Mouse (Mus musculus): ENCODE data around the gene Tmem130. TPM values are rescaled to one million over a fixed set of nuclear protein-coding genes. Genes with fewer than 3 reads are reported as not detected.

Tmem130 gene
- polyA plus RNA-seq, 1 experiment from 2014 or later, result 19.6 TPM

- WGBS, result 75% methylated on average over 10 of the region's 10 CpGs
Measured at GRCm38 (mm10) chr5:144755191-144755590, 6.4 kb downstream of the Tmem130 start.

GRCm38 (mm10) chr5:144753041-144753440, 8.6 kb downstream of the Tmem130 start:
- H3K27ac ChIP-seq (ENCODE audit: low read depth, low read length), result no peak overlapping the region
- no peaks in the 10 kb centered on the region for H3K27me3 ChIP-seq (ENCODE audit: control insufficient read depth, insufficient read depth, low read length)
- ATAC-seq (ENCODE audit: insufficient read depth, low FRiP score, low TSS enrichment), result no peak
- H3K4me1 ChIP-seq (ENCODE audit: control insufficient read depth, insufficient read depth, low read length), result no peaks in the 10 kb centered on the region
- H3K36me3 ChIP-seq (ENCODE audit: control insufficient read depth, insufficient read depth, low read length), result no peaks in the 10 kb centered on the region
- H3K9me3 ChIP-seq (ENCODE audit: control insufficient read depth, low read length), result no peaks in the 10 kb centered on the region
- H3K4me3 ChIP-seq (ENCODE audit: low read depth, low read length), result no peak overlapping the region
- no peak overlapping the region for H3K9ac ChIP-seq (ENCODE audit: low read length)
- DNase-seq (ENCODE audit: low spot score), result peak; percentile 30
- no peak overlapping the region for H3K4me2 ChIP-seq (ENCODE audit: low read depth)
- WGBS, result 71% methylated on average over 7 of the region's 7 CpGs

More at GRCm38 (mm10) chr5:144755191-144755590, 6.4 kb downstream of the Tmem130 start:
- Histone ChIP-seq H3K36me3 (ENCODE audit: control insufficient read depth, insufficient read depth, low read length) (no peaks in the 10 kb centered on the region), H3K27ac (ENCODE audit: low read depth, low read length) (no peak overlapping the region), H3K9me3 (ENCODE audit: control insufficient read depth, low read length) (no peaks in the 10 kb centered on the region), H3K9ac (ENCODE audit: low read length) (no peak overlapping the region), H3K4me1 (ENCODE audit: control insufficient read depth, insufficient read depth, low read length) (no peaks in the 10 kb centered on the region), H3K27me3 (ENCODE audit: control insufficient read depth, insufficient read depth, low read length) (no peaks in the 10 kb centered on the region), H3K4me3 (ENCODE audit: low read depth, low read length) (no peak overlapping the region), H3K4me2 (ENCODE audit: low read depth) (no peak overlapping the region)
- DNase-seq (ENCODE audit: low spot score), result no peak
- ATAC-seq (ENCODE audit: insufficient read depth, low FRiP score, low TSS enrichment), result no peak

GRCm38 (mm10) chr5:144752432-144752831, 9.2 kb downstream of the Tmem130 start:
- Histone ChIP-seq H3K36me3 (ENCODE audit: control insufficient read depth, insufficient read depth, low read length) (no peaks in the 10 kb centered on the region), H3K4me3 (ENCODE audit: low read depth, low read length) (no peak overlapping the region), H3K9ac (ENCODE audit: low read length) (no peak overlapping the region), H3K27ac (ENCODE audit: low read depth, low read length) (no peak overlapping the region), H3K27me3 (ENCODE audit: control insufficient read depth, insufficient read depth, low read length) (no peaks in the 10 kb centered on the region), H3K4me2 (ENCODE audit: low read depth) (no peak overlapping the region), H3K9me3 (ENCODE audit: control insufficient read depth, low read length) (no peaks in the 10 kb centered on the region), H3K4me1 (ENCODE audit: control insufficient read depth, insufficient read depth, low read length) (no peaks in the 10 kb centered on the region)
- ATAC-seq (ENCODE audit: insufficient read depth, low FRiP score, low TSS enrichment) (no peak), DNase-seq (ENCODE audit: low spot score) (no peak)
- WGBS, result 19% methylated on average over 5 of the region's 5 CpGs

- no peaks in the 10 kb centered on the region for H3K4me1 ChIP-seq (ENCODE audit: control insufficient read depth, insufficient read depth, low read length)
- DNase-seq (ENCODE audit: low spot score) (no peak), ATAC-seq (ENCODE audit: insufficient read depth, low FRiP score, low TSS enrichment) (no peak)
- 88% methylated on average over 14 of the region's 14 CpGs for WGBS
- no peak overlapping the region for H3K4me2 ChIP-seq (ENCODE audit: low read depth)
- H3K9ac ChIP-seq (ENCODE audit: low read length), result no peak overlapping the region
- H3K36me3 ChIP-seq (ENCODE audit: control insufficient read depth, insufficient read depth, low read length), result no peaks in the 10 kb centered on the region
- H3K27ac ChIP-seq (ENCODE audit: low read depth, low read length), result no peak overlapping the region
- no peaks in the 10 kb centered on the region for H3K27me3 ChIP-seq (ENCODE audit: control insufficient read depth, insufficient read depth, low read length)
- no peaks in the 10 kb centered on the region for H3K9me3 ChIP-seq (ENCODE audit: control insufficient read depth, low read length)
- H3K4me3 ChIP-seq (ENCODE audit: low read depth, low read length), result no peak overlapping the region
Measured at GRCm38 (mm10) chr5:144737101-144737500, 24.5 kb downstream of the Tmem130 start.

GRCm38 (mm10) chr5:144734949-144735348, 26.7 kb downstream of the Tmem130 start:
- 0 out of 2 replicates have a peak, but pooled peaks have one; percentile 6 for ATAC-seq (ENCODE audit: insufficient read depth, low FRiP score, low TSS enrichment)
- Histone ChIP-seq H3K4me1 (ENCODE audit: control insufficient read depth, insufficient read depth, low read length) (no peaks in the 10 kb centered on the region), H3K9ac (ENCODE audit: low read length) (no peak overlapping the region)

GRCm38 (mm10) chr5:144733953-144734352, 27.7 kb downstream of the Tmem130 start:
- H3K9me3 ChIP-seq (ENCODE audit: control insufficient read depth, low read length), result no peaks in the 10 kb centered on the region
- no peaks in the 10 kb centered on the region for H3K27me3 ChIP-seq (ENCODE audit: control insufficient read depth, insufficient read depth, low read length)
- no peak overlapping the region for H3K9ac ChIP-seq (ENCODE audit: low read length)
- no peak overlapping the region for H3K4me3 ChIP-seq (ENCODE audit: low read depth, low read length)
- no peak overlapping the region for H3K27ac ChIP-seq (ENCODE audit: low read depth, low read length)
- ATAC-seq (ENCODE audit: insufficient read depth, low FRiP score, low TSS enrichment) (no peak), DNase-seq (ENCODE audit: low spot score) (peak; percentile 67)
- H3K4me2 ChIP-seq (ENCODE audit: low read depth), result no peak overlapping the region
- no peaks in the 10 kb centered on the region for H3K4me1 ChIP-seq (ENCODE audit: control insufficient read depth, insufficient read depth, low read length)
- no peaks in the 10 kb centered on the region for H3K36me3 ChIP-seq (ENCODE audit: control insufficient read depth, insufficient read depth, low read length)
- 35% methylated on average over 4 of the region's 4 CpGs for WGBS

More at GRCm38 (mm10) chr5:144734949-144735348, 26.7 kb downstream of the Tmem130 start:
- Histone ChIP-seq H3K36me3 (ENCODE audit: control insufficient read depth, insufficient read depth, low read length) (no peaks in the 10 kb centered on the region), H3K9me3 (ENCODE audit: control insufficient read depth, low read length) (no peaks in the 10 kb centered on the region), H3K4me2 (ENCODE audit: low read depth) (no peak overlapping the region), H3K27ac (ENCODE audit: low read depth, low read length) (no peak overlapping the region), H3K4me3 (ENCODE audit: low read depth, low read length) (no peak overlapping the region), H3K27me3 (ENCODE audit: control insufficient read depth, insufficient read depth, low read length) (no peaks in the 10 kb centered on the region)
- peak; percentile 79 for DNase-seq (ENCODE audit: low spot score)
- WGBS, result 31% methylated on average over 8 of the region's 8 CpGs

- Histone ChIP-seq H3K4me3 (ENCODE audit: low read depth, low read length) (no peak overlapping the region), H3K4me2 (ENCODE audit: low read depth) (no peak overlapping the region), H3K4me1 (ENCODE audit: control insufficient read depth, insufficient read depth, low read length) (no peaks in the 10 kb centered on the region), H3K9ac (ENCODE audit: low read length) (no peak overlapping the region), H3K9me3 (ENCODE audit: control insufficient read depth, low read length) (no peaks in the 10 kb centered on the region), H3K27me3 (ENCODE audit: control insufficient read depth, insufficient read depth, low read length) (0 out of 2 replicates have a peak, but pooled peaks cover 2% of the 10 kb centered on the region), H3K36me3 (ENCODE audit: control insufficient read depth, insufficient read depth, low read length) (no peaks in the 10 kb centered on the region), H3K27ac (ENCODE audit: low read depth, low read length) (no peak overlapping the region)
- 87% methylated on average over 8 of the region's 8 CpGs for WGBS
- DNase-seq (ENCODE audit: low spot score) (no peak), ATAC-seq (ENCODE audit: insufficient read depth, low FRiP score, low TSS enrichment) (no peak)
Measured at GRCm38 (mm10) chr5:144729216-144729615, 32.4 kb downstream of the Tmem130 start.

GRCm38 (mm10) chr5:144728237-144728636, 33.4 kb downstream of the Tmem130 start:
- Histone ChIP-seq H3K27me3 (ENCODE audit: control insufficient read depth, insufficient read depth, low read length) (0 out of 2 replicates have a peak, but pooled peaks cover 2% of the 10 kb centered on the region), H3K4me2 (ENCODE audit: low read depth) (no peak overlapping the region), H3K36me3 (ENCODE audit: control insufficient read depth, insufficient read depth, low read length) (no peaks in the 10 kb centered on the region), H3K4me3 (ENCODE audit: low read depth, low read length) (no peak overlapping the region), H3K4me1 (ENCODE audit: control insufficient read depth, insufficient read depth, low read length) (no peaks in the 10 kb centered on the region), H3K9me3 (ENCODE audit: control insufficient read depth, low read length) (no peaks in the 10 kb centered on the region), H3K27ac (ENCODE audit: low read depth, low read length) (no peak overlapping the region), H3K9ac (ENCODE audit: low read length) (no peak overlapping the region)
- no peak for DNase-seq (ENCODE audit: low spot score)
- WGBS, result 29% methylated on average over 5 of the region's 5 CpGs
- no peak for ATAC-seq (ENCODE audit: insufficient read depth, low FRiP score, low TSS enrichment)

GRCm38 (mm10) chr5:144727119-144727518, 34.5 kb downstream of the Tmem130 start:
- no peak overlapping the region for H3K4me2 ChIP-seq (ENCODE audit: low read depth)
- H3K4me3 ChIP-seq (ENCODE audit: low read depth, low read length), result no peak overlapping the region
- DNase-seq (ENCODE audit: low spot score), result peak; percentile 77
- no peaks in the 10 kb centered on the region for H3K9me3 ChIP-seq (ENCODE audit: control insufficient read depth, low read length)
- no peaks in the 10 kb centered on the region for H3K4me1 ChIP-seq (ENCODE audit: control insufficient read depth, insufficient read depth, low read length)
- 9% methylated on average over 9 of the region's 9 CpGs for WGBS
- H3K27ac ChIP-seq (ENCODE audit: low read depth, low read length), result no peak overlapping the region
- no peak for ATAC-seq (ENCODE audit: insufficient read depth, low FRiP score, low TSS enrichment)
- no peak overlapping the region for H3K9ac ChIP-seq (ENCODE audit: low read length)
- H3K36me3 ChIP-seq (ENCODE audit: control insufficient read depth, insufficient read depth, low read length), result no peaks in the 10 kb centered on the region
- H3K27me3 ChIP-seq (ENCODE audit: control insufficient read depth, insufficient read depth, low read length), result 0 out of 2 replicates have a peak, but pooled peaks cover 2% of the 10 kb centered on the region
